Mouse (Mus musculus) urinary bladder, postnatal 36 days (tissue): ENCODE data around the gene Myo16.

Source experiments
- DNase-seq, 2 experiments: peaks; one replicate each; pipeline ENCODE4 v3.0.0; 2022; ENCODE audit warnings: low spot score in 2 of 2, mixed read lengths in 1 of 2

Gene Myo16

DNA sequence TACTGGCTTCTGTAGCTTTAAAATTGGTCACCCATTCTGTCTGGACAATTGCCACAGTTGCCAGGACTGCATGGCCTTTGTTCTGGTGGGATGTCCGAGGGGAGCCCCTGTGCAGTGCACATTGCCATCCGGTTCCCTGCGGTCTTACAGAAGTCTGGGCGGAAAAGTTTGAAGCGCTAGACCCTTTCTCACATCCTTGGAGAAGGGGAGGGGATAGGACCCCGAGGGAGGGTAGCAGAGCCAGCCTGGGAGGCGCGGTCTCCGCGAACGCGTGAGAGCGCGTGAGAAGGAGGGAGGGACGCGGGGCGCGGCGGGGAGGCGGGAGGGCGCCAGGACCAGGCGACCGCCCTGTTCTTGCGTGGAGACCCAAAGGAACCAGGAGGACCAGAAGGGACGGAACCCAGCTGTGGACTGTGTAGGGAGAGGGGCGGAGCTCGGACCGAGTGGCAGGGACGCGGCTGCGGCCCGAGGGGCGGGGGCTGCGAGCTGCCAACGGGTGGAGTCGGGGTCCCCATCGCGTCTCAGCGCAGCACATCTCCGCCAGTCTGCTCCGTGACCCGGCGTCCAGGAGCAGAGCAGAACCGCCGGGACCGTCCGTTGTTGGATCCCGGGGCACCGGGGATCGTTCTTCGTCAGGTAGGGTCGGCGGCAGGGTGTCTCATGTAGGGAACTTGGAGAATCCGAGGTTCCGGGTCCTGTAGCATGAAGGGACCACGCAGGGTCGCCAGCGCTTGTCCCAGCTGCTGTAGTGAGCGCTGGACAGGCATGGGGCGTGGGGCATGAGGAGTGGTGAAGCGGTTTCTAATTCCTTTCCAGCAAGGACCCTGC lies at the start of gene Myo16:
Myo16 (plus strand) TSS at position 301 of the 828 bp plus-strand sequence.
- DNase-seq: no peak

DNA sequence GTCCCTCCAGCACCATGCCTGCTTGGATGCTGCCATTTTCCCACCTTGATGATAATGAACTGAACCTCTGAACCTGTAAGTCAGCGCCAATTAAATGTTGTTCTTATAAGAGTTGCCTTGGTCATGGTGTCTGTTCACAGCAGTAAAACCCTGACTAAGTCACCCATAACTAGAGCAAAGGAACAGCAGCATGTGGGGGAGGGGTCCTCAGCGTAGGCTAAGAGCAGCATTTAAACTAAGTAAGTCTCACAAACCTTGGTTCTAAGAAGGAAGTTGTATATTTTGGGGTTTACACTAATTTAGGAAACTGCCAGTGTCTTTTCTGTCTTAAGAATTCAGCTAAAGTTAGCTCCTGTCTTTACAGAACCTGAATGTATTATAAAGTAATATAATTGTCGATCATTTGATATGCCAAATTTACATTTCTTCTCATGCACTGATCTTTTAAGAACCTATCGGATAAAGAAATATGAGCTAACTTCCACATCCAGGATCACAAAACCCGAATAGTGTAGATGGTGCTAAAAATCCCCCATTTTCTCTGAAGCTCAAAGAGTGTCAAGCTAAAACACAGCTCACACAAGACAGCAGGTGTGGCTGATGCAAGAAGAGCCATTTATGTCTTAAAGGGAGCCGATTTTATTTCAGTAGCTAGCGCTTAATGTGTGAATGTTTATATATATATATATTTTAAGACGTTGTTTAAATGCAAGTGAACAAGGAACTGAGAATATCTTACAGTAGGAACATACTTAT lies 45.0 kb upstream of the Myo16 start:
- no peak for DNase-seq

DNA sequence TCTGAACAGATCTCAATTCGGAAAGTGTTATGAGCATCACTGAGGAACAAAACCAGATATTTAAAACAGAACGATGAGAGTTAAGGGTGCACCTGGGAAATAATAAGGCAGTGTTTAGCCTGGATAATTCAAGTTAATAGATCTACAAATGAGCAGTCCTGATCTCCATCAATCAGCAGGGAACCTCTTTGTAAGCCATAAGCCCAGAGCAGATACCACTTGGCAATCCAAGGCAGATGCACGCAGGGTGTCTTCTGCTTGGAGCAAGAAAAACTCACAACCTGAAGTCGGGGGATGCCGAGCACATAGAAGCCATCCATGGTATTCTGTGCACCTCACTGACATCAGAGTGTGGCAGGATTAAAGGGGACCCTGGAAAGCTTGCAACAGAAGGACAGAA lies 31.0 kb upstream of the Myo16 start:
- DNase-seq: no peak

DNA sequence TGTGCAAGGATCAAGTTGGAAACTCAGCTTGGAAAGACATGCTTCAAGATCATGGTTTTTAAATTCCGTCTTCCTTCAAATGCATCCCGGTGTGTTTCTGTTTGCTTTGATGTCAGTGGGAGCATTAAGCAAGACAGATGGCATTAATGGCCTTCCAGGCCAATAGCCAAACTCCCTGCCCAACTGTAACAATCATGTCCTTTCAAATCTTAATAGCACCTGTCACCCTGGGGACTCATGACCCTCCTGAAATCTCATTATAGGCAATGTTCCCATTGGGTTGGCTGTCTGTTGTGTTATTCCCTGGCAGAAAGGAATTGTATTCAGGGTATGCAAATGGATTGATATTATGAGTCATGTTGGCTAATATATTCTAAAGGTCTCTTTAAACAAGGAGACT lies 30.3 kb upstream of the Myo16 start:
- no peak for DNase-seq

DNA sequence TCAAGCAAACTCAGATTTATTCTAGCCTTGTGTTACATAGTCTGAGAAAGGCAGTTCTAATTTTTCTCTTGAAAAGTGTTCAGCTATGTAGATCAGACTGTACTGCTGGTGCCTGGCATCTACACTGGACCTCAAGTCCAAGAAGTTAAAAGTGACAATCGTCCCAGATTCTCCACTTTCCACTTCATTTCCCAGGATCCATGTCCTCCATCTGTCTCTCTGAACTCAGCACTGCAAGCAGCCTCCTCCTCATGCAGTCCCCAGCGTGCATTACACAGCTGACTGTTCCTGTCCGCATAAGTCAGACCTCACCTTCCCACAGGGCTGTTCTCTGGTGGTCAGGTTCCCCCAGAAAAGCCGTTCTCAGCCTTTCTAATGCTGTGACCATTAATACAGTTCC lies 28.0 kb upstream of the Myo16 start:
- no peak for DNase-seq

DNA sequence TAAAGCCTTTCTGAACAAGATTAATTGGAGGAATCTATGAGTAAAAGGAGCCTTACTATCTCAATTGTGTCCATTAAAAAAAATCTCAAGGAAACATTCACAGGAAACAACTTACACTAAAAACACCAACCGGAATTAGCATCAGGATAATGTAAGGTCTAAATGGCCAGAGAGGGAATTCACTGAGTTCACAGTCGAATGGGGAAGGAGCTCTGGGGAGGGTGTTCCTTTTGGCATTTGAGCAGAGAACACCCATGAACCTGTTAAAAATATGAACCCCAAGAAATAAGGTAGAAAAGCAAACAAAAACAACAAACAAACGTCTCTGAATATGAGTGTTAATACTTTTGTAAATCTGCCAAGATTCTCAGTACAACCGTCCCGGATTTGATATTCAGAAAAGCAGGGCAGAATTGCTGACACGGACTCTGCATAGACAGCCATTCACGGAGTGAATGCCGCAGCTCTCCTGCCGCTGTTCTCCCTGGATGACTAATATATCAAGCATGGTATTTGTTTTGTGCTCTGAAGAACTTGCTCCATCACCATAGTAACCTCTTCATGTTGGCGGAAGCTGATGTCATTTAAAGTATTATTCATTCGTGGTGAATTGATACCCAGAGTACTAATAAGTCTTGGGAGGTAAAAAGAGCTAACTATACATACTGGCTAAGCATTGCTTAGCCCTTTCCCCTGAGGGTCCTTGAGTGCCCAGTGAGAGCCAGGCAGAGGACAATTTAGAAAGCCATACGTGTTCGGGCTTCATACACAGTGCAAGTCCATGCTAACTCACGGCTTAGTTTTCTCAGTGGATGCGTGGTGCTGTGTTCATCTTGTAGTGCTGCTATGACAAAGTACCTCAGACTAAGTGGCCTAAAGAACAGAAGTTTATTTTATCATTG lies 22.9 kb upstream of the Myo16 start:
- no peak for DNase-seq

DNA sequence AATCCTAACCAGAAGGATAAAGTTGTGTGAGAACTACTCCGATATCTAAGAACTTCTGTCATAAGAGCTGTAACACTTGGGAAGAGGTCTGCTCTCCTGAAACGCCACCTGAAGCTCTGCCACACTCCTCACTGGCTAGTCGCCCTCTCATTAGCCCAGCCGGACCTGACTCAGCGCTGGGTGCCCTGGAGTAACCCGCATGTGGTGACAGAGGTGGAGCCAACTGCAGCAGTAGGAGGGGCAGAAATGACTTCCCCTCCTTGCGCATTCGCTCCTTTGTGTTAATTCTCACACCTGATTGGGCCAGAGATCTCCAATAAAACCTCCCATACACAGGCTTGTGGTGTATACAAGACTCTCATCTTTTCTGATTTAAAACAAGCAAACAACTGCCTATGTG lies 14.2 kb upstream of the Myo16 start:
- no peak for DNase-seq

- no peak for DNase-seq
Measured at GRCm38 (mm10) chr8:10143961-10144360, 9.8 kb upstream of the Myo16 start.

DNA sequence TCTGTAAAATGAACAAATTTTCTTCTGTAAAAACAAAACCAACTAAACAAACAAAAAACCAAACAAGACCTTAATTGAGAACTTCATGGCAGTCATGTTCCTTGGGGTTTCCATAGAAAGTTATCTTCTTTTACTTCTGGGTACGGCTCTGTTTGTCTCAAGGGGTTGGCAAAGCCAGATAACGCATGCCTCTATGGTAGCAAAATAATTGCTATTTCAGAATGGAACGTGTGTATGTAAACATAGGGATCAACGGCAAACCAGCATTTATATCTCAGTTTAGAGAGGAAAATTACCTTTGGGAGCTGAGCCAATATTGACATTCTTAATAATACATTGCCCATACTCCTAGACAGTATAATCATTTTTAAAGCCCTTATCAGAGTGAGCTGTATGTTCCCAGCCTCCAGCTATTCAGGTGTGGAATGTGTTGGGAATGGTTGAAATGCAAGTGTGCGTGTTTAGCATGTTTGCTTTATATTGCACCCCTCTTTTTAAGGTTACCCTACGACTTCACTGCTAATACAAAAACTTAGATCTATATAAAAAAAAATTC lies 1.9 kb upstream of the Myo16 start:
- DNase-seq: no peak

DNA sequence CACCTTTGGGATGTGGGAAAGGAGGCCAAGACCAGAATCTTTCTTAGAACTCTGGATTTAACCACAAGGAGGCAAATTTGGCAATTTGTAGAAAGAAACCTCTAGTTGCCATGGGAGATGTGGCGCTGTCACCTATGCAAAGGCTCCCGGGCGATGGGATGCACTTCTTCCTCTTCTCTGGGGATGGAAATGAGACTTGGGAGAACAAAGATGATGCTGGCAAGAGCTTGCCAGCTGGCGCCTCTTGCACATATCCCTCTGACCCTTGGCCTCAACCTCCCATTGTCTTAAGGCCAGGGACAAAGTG lies 681 bp downstream of the Myo16 start:
- DNase-seq: no peak

DNA sequence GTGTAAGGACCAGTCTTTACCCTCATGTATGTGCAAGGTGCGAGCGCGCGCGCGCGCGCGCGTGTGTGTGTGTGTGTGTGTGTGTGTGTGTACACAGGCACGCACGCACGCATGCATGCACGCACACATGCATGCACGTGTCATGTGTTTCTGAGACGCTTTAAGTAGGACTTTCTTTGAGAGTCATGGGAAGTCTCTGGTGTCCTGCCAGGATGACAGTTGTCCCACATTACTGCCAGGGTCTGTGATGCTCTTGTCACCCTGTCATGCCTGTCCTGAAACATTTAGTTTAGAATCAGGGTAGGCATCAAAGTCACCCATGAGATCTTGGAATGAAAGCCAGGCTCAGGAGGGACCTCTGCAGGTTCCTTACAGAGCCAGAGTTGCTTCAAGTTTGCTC lies 1.4 kb downstream of the Myo16 start:
- DNase-seq: no peak

GRCm38 (mm10) chr8:10161106-10161505 lies 7.4 kb downstream of the Myo16 start:
- no peak for DNase-seq

DNA sequence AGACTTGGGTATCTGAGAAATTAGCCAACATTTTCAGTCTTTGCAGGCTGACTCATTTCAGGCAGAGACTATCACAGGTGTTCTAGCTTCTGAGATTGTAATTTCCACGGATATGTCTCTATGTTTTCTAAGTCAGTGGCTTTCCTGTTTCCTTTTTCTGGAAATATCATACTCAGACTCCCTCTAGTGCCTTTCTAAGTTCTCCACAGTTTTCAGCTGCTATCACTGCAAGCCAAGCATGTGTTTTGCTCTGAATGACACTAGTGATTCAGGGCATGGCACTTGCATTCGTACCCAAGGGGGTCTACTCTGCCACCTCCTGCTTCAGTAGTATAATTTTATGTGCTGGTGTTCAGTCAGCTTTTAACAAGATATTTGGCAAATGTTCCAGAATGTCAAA lies 11.2 kb downstream of the Myo16 start:
- DNase-seq: no peak

DNA sequence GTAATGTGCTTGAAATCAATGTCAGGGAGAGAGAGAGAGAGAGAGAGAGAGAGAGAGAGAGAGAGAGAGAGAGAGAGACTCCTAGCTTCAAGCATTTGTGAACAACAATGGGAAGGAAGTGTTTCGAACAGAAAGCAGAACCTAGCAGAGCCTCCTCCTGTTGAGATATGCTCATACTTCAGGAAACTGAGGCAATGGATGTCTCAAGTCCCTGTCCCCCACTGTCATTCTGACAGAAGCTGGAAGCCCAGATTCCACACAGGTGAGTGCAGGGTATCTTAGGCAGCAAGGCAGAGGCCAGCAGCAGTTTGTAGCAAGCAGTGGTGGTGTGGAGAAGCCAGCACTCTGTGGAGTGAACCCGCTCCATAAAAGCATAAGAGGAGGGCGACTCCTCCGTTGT lies 14.6 kb downstream of the Myo16 start:
- no peak for DNase-seq

GRCm38 (mm10) chr8:10169894-10170293 lies 16.2 kb downstream of the Myo16 start:
- no peak for DNase-seq

DNA sequence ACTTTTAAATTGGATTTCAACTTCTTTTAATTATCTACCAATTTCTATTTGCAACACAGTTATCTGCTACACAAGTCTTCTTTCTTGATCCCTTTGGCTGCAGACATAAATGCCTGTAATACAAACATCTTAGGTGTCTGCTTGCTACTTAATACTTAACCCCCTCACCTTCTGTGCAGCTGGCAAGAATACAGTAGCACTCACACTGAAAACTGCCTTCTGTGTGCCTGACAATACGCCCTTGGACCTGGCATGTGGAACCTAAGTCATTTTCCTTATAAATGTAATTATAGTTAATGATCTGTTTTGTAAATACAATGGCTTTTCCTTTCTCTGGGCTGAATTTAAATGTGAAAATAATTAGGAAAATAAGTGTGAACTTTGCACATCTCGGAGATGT lies 17.6 kb downstream of the Myo16 start:
- no peak for DNase-seq

DNA sequence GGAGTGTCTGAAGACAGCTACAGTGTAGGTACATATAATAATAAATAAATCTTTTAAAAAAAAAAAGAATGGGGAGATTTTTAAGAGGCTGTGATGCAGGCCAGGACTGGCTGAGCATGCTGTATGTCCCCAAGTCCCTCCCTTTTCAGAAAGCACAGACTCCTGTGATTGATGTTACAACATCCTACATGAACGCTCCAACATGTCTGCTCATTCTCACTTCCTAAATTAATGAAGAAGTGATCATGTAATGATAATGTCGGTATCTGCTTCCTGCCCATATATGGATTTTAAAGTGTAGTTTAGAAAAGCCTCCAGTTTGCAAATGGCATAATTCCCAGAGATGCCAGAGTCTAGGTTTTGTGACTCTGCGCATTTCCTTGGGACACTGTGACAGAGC lies 18.6 kb downstream of the Myo16 start:
- DNase-seq: no peak

- DNase-seq: no peak
Measured at GRCm38 (mm10) chr8:10173033-10173747, 19.5 kb downstream of the Myo16 start.

DNA sequence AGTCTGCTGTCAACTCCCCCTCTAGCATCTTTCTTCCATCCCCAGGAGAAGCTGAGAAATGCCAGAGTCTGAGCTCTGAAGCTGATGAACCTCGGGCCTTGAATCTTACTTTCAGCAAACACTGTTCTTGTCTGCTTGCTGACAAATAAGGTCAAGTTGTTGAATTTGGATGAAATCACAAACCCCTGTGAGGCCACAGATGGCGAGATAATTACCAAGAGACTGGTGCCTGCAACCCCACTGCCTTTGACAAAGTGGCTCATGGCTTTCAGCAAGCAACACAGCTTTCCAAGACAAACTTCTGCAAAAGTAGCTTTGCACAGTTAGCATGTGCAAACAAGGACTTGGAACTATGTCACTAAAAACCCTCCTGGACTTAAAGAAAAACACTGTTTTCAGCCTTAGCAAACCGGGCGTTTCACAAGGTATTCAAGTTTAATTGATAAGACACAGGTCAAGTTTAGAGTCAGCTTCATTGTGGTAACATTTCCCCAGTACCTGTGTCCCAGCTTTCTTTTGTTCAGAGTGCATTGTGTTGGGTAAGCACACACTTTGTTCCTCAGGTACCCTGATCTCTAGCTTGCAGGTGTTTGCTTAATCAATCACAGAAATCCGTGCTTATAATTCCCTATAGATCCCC lies 20.6 kb downstream of the Myo16 start:
- DNase-seq: no peak

- DNase-seq: no peak
Measured at GRCm38 (mm10) chr8:10174841-10175680, 21.4 kb downstream of the Myo16 start.
